Mouse (Mus musculus): ENCODE measurements around the gene Gm3233. TPM values are rescaled to one million over a fixed set of nuclear protein-coding genes. Genes with fewer than 3 reads are reported as not detected.
"Not testable (repeated sequence)": the region's sequence is repeated elsewhere in the genome, so short reads cannot be mapped to it uniquely, and the experiment has no call there.

The Gm3233 gene
- polyA plus RNA-seq, 1 experiment from 2014 or later: not detected

GRCm38 (mm10) chr10:77724855-77725254, 34.6 kb downstream of the Gm3233 start:
- ATAC-seq (ENCODE audit: insufficient number of reproducible peaks, insufficient read depth, low FRiP score, low TSS enrichment, low read depth): no peak
- 73% methylated on average over 8 of the region's 8 CpGs for WGBS
- no peaks in the 10 kb centered on the region for H3K36me3 ChIP-seq
- no peaks in the 10 kb centered on the region for H3K9me3 ChIP-seq
- H3K27me3 ChIP-seq: no peaks in the 10 kb centered on the region
- no peak overlapping the region for H3K4me2 ChIP-seq
- H3K27ac ChIP-seq: no peak overlapping the region
- H3K9ac ChIP-seq: no peak overlapping the region
- H3K4me3 ChIP-seq: no peak overlapping the region
- no peaks in the 10 kb centered on the region for H3K4me1 ChIP-seq

- not testable (repeated sequence) for H3K9ac ChIP-seq; H3K9me3 ChIP-seq; H3K27me3 ChIP-seq; ATAC-seq (ENCODE audit: insufficient number of reproducible peaks, insufficient read depth, low FRiP score, low TSS enrichment, low read depth); H3K4me1 ChIP-seq; H3K27ac ChIP-seq; H3K4me2 ChIP-seq; H3K36me3 ChIP-seq; H3K4me3 ChIP-seq
- WGBS: 77% methylated on average over 1 of the region's 1 CpGs
Measured at GRCm38 (mm10) chr10:77720299-77720698, 39.2 kb downstream of the Gm3233 start, which contains the start of gene Krtap12-1. Gene Krtap12-1, plus strand, starts transcription at chr10:77720599.

GRCm38 (mm10) chr10:77715507-77715906, 44.0 kb downstream of the Gm3233 start, which contains the start of gene Gm10142:
Gene Gm10142, plus strand, starts transcription at chr10:77715807.
- ATAC-seq (ENCODE audit: insufficient number of reproducible peaks, insufficient read depth, low FRiP score, low TSS enrichment, low read depth): no peak
- no peaks in the 10 kb centered on the region for H3K36me3 ChIP-seq
- no peaks in the 10 kb centered on the region for H3K4me1 ChIP-seq
- no peak within 1 kb of the TSS for H3K4me3 ChIP-seq
- H3K27me3 ChIP-seq: no peaks in the 10 kb centered on the region
- no peak within 1 kb of the TSS for H3K9ac ChIP-seq
- peaks cover 7% of the 10 kb centered on the region for H3K9me3 ChIP-seq
- H3K27ac ChIP-seq: no peak within 1 kb of the TSS
- WGBS: 69% methylated on average over 1 of the region's 1 CpGs
- H3K4me2 ChIP-seq: no peak within 1 kb of the TSS

GRCm38 (mm10) chr10:77713734-77714133, 45.7 kb downstream of the Gm3233 start:
- Histone ChIP-seq H3K4me1 (no peaks in the 10 kb centered on the region), H3K9ac (no peak overlapping the region), H3K4me3 (no peak overlapping the region), H3K4me2 (no peak overlapping the region), H3K27ac (no peak overlapping the region), H3K9me3 (peaks cover 7% of the 10 kb centered on the region), H3K27me3 (no peaks in the 10 kb centered on the region), H3K36me3 (no peaks in the 10 kb centered on the region)
- WGBS: 42% methylated on average over 4 of the region's 4 CpGs
- no peak for ATAC-seq (ENCODE audit: insufficient number of reproducible peaks, insufficient read depth, low FRiP score, low TSS enrichment, low read depth)

GRCm38 (mm10) chr10:77711157-77711556, 48.3 kb downstream of the Gm3233 start, which contains the start of gene Gm10024:
Gene Gm10024, plus strand, starts transcription at chr10:77711457.
- not testable (repeated sequence) for H3K9me3 ChIP-seq; H3K36me3 ChIP-seq; H3K4me2 ChIP-seq; H3K9ac ChIP-seq; ATAC-seq (ENCODE audit: insufficient number of reproducible peaks, insufficient read depth, low FRiP score, low TSS enrichment, low read depth); H3K4me3 ChIP-seq; H3K27me3 ChIP-seq; H3K27ac ChIP-seq; H3K4me1 ChIP-seq

- H3K4me1 ChIP-seq: no peaks in the 10 kb centered on the region
- peaks cover 12% of the 10 kb centered on the region for H3K9me3 ChIP-seq
- no peaks in the 10 kb centered on the region for H3K36me3 ChIP-seq
- no peak overlapping the region for H3K9ac ChIP-seq
- no peaks in the 10 kb centered on the region for H3K27me3 ChIP-seq
- H3K27ac ChIP-seq: no peak overlapping the region
- no peak for ATAC-seq (ENCODE audit: insufficient number of reproducible peaks, insufficient read depth, low FRiP score, low TSS enrichment, low read depth)
- no peak overlapping the region for H3K4me2 ChIP-seq
- no peak overlapping the region for H3K4me3 ChIP-seq
- 68% methylated on average over 3 of the region's 3 CpGs for WGBS
Measured at GRCm38 (mm10) chr10:77709831-77710230, 49.7 kb downstream of the Gm3233 start.

Other genes with a start within 250 kb of the Gm3233 start
- gene Fam207a, start 243.9 kb downstream of the Gm3233 start, polyA plus RNA-seq (2015; fragmentation: Nextera tagmentation; extraction: Ambion mirVana): 38.4 and 41.5 TPM in 2 replicates
- 1.3 TPM in 2 replicates for gene Itgb2, start 229.4 kb downstream of the Gm3233 start, polyA plus RNA-seq (2015; fragmentation: Nextera tagmentation; extraction: Ambion mirVana)
- gene Pttg1ip, start 178.0 kb downstream of the Gm3233 start, polyA plus RNA-seq (2015; fragmentation: Nextera tagmentation; extraction: Ambion mirVana): 104 and 109 TPM in 2 replicates
- 393 and 397 TPM in 2 replicates for gene Sumo3, start 153.6 kb downstream of the Gm3233 start, polyA plus RNA-seq (2015; fragmentation: Nextera tagmentation; extraction: Ambion mirVana)
- gene Gm49325, start 153.5 kb downstream of the Gm3233 start, polyA plus RNA-seq (2015; fragmentation: Nextera tagmentation; extraction: Ambion mirVana): 2.6 and 4.1 TPM in 2 replicates
- 76.4 and 80.3 TPM in 2 replicates for gene Ube2g2, start 137.4 kb downstream of the Gm3233 start, polyA plus RNA-seq (2015; fragmentation: Nextera tagmentation; extraction: Ambion mirVana)
- 1.3 and 2.2 TPM in 2 replicates for gene Tspear, start 73.1 kb downstream of the Gm3233 start, polyA plus RNA-seq (2015; fragmentation: Nextera tagmentation; extraction: Ambion mirVana)
- gene Gm19402, start 68.9 kb downstream of the Gm3233 start, polyA plus RNA-seq (2015; fragmentation: Nextera tagmentation; extraction: Ambion mirVana): not detected in 2 replicates
- not detected in 2 replicates for gene Gm9508, start 62.4 kb downstream of the Gm3233 start, polyA plus RNA-seq (2015; fragmentation: Nextera tagmentation; extraction: Ambion mirVana)
- gene Gm10272, start 53.1 kb downstream of the Gm3233 start, polyA plus RNA-seq (2015; fragmentation: Nextera tagmentation; extraction: Ambion mirVana): not detected in 2 replicates
- gene Gm10024, start 48.2 kb downstream of the Gm3233 start, polyA plus RNA-seq (2015; fragmentation: Nextera tagmentation; extraction: Ambion mirVana): 0.72 and 1.5 TPM in 2 replicates
- not detected in 2 replicates for gene Gm10142, start 43.9 kb downstream of the Gm3233 start, polyA plus RNA-seq (2015; fragmentation: Nextera tagmentation; extraction: Ambion mirVana)
- gene Krtap12-1, start 39.1 kb downstream of the Gm3233 start, polyA plus RNA-seq (2015; fragmentation: Nextera tagmentation; extraction: Ambion mirVana): not detected in 2 replicates
- gene Gm10100, start 33.2 kb downstream of the Gm3233 start, polyA plus RNA-seq (2015; fragmentation: Nextera tagmentation; extraction: Ambion mirVana): not detected in 2 replicates
- not detected in 2 replicates for gene Gm18596, start 17.0 kb downstream of the Gm3233 start, polyA plus RNA-seq (2015; fragmentation: Nextera tagmentation; extraction: Ambion mirVana)
- gene Gm9736, start 8.3 kb downstream of the Gm3233 start, polyA plus RNA-seq (2015; fragmentation: Nextera tagmentation; extraction: Ambion mirVana): 0.42 TPM in 1 of 2 replicates, not detected in the other
- not detected in 2 replicates for gene Gm3238, start 11.6 kb upstream of the Gm3233 start, polyA plus RNA-seq (2015; fragmentation: Nextera tagmentation; extraction: Ambion mirVana)
- not detected in 2 replicates for gene Gm7138, start 17.3 kb upstream of the Gm3233 start, polyA plus RNA-seq (2015; fragmentation: Nextera tagmentation; extraction: Ambion mirVana)
- gene Gm3250, start 22.9 kb upstream of the Gm3233 start, polyA plus RNA-seq (2015; fragmentation: Nextera tagmentation; extraction: Ambion mirVana): not detected in 2 replicates
- gene Gm7137, start 28.5 kb upstream of the Gm3233 start, polyA plus RNA-seq (2015; fragmentation: Nextera tagmentation; extraction: Ambion mirVana): not detected in 2 replicates
- not detected in 2 replicates for gene Gm9639, start 35.4 kb upstream of the Gm3233 start, polyA plus RNA-seq (2015; fragmentation: Nextera tagmentation; extraction: Ambion mirVana)
- gene Gm19668, start 39.5 kb upstream of the Gm3233 start, polyA plus RNA-seq (2015; fragmentation: Nextera tagmentation; extraction: Ambion mirVana): not detected in 2 replicates
- gene Gm9507, start 52.2 kb upstream of the Gm3233 start, polyA plus RNA-seq (2015; fragmentation: Nextera tagmentation; extraction: Ambion mirVana): not detected in 2 replicates
- not detected in 2 replicates for gene Gm2696, start 55.0 kb upstream of the Gm3233 start, polyA plus RNA-seq (2015; fragmentation: Nextera tagmentation; extraction: Ambion mirVana)
- not detected in 2 replicates for gene Krtap10-4, start 67.4 kb upstream of the Gm3233 start, polyA plus RNA-seq (2015; fragmentation: Nextera tagmentation; extraction: Ambion mirVana)
- not detected in 2 replicates for gene Krtap10-10, start 76.3 kb upstream of the Gm3233 start, polyA plus RNA-seq (2015; fragmentation: Nextera tagmentation; extraction: Ambion mirVana)
- gene Gm36176, start 87.1 kb upstream of the Gm3233 start, polyA plus RNA-seq (2015; fragmentation: Nextera tagmentation; extraction: Ambion mirVana): not detected in 2 replicates
- gene Gm10318, start 93.2 kb upstream of the Gm3233 start, polyA plus RNA-seq (2015; fragmentation: Nextera tagmentation; extraction: Ambion mirVana): not detected in 2 replicates
- gene Gm3285, start 102.3 kb upstream of the Gm3233 start, polyA plus RNA-seq (2015; fragmentation: Nextera tagmentation; extraction: Ambion mirVana): not detected in 2 replicates
- 4.2 and 5.1 TPM in 2 replicates for gene Lrrc3, start 142.9 kb upstream of the Gm3233 start, polyA plus RNA-seq (2015; fragmentation: Nextera tagmentation; extraction: Ambion mirVana)
- gene Trpm2, start 210.9 kb upstream of the Gm3233 start, polyA plus RNA-seq (2015; fragmentation: Nextera tagmentation; extraction: Ambion mirVana): 0.21 and 0.44 TPM in 2 replicates
- gene 1810043G02Rik, start 218.8 kb upstream of the Gm3233 start, polyA plus RNA-seq (2015; fragmentation: Nextera tagmentation; extraction: Ambion mirVana): 28.6 and 31.7 TPM in 2 replicates